Mouse (Mus musculus) myocyte (in vitro differentiated cells): ENCODE measurements around the gene Kalrn. TPM values are rescaled to one million over a fixed set of nuclear protein-coding genes. Genes with fewer than 3 reads are reported as not detected.

Source experiments
- H3K27me3 ChIP-seq: one replicate; pipeline ENCODE4 v1.6.1; 2011; ENCODE audit not compliant: control insufficient read depth, insufficient read depth, insufficient read length
- H3K36me3 ChIP-seq: one replicate; pipeline ENCODE4 v1.6.1; 2011; ENCODE audit not compliant: control insufficient read depth, insufficient read depth
- H3K4me2 ChIP-seq: one replicate; pipeline ENCODE4 v1.6.1; 2011; ENCODE audit warnings: low read depth, control low read depth
- H3K4me3 ChIP-seq: one replicate; pipeline ENCODE4 v1.5.1; 2011; ENCODE audit warnings: mild to moderate bottlenecking, control low read depth, moderate library complexity
- H3K79me2 ChIP-seq: one replicate; pipeline ENCODE4 v1.6.1; 2011; ENCODE audit not compliant: control insufficient read depth, insufficient read depth
- H3ac ChIP-seq: one replicate; pipeline ENCODE4 v1.6.1; 2011; ENCODE audit not compliant: control insufficient read depth, insufficient read length
- CEBPB ChIP-seq: IDR thresholded peaks from 2 replicates; pipeline ENCODE4 v1.6.1; 2011; ENCODE audit warnings: mild to moderate bottlenecking, moderate library complexity; ENCODE audit not compliant: poor library complexity, insufficient read depth, severe bottlenecking
- E2F4 ChIP-seq: IDR thresholded peaks from one replicate; pipeline ENCODE4 v1.6.1; 2011; ENCODE audit warnings: mild to moderate bottlenecking, control low read depth, moderate library complexity; ENCODE audit not compliant: insufficient read depth
- MAX ChIP-seq: IDR thresholded peaks from one replicate; pipeline ENCODE4 v1.6.1; 2011; ENCODE audit warnings: low read depth, mild to moderate bottlenecking, control low read depth
- MYOD1 ChIP-seq, 3 experiments: IDR thresholded peaks; one replicate each; pipeline ENCODE4 v1.6.1; 2011; ENCODE audit warnings: control low read depth in 2 of 3, low read depth in 2 of 3, mild to moderate bottlenecking in 2 of 3, moderate library complexity in 1 of 3; ENCODE audit not compliant: insufficient read length in 2 of 3, control insufficient read depth in 1 of 3
- MYOG ChIP-seq, 3 experiments: IDR thresholded peaks; one replicate each; pipeline ENCODE4 v1.6.1; 2011; ENCODE audit warnings: control low read depth in 2 of 3, low read depth in 2 of 3, mild to moderate bottlenecking in 2 of 3; ENCODE audit not compliant: insufficient read length in 2 of 3, control insufficient read depth in 1 of 3, insufficient read depth in 1 of 3
- POLR2A ChIP-seq: IDR thresholded peaks from one replicate; pipeline ENCODE4 v1.6.1; 2011; ENCODE audit warnings: low read depth, mild to moderate bottlenecking, control low read depth, moderate library complexity; ENCODE audit not compliant: insufficient read length
- POLR2AphosphoS2 ChIP-seq: IDR thresholded peaks from one replicate; pipeline ENCODE4 v1.6.1; 2011; ENCODE audit warnings: low read depth, control low read depth; ENCODE audit not compliant: insufficient read length
- REST ChIP-seq: IDR thresholded peaks from one replicate; pipeline ENCODE4 v1.6.1; 2011; ENCODE audit warnings: mild to moderate bottlenecking, control low read depth, moderate library complexity; ENCODE audit not compliant: insufficient read depth, insufficient read length
- SRF ChIP-seq: IDR thresholded peaks from one replicate; pipeline ENCODE4 v1.6.1; 2011; ENCODE audit warnings: low read depth; ENCODE audit not compliant: control insufficient read depth, insufficient read length
- TCF12 ChIP-seq: IDR thresholded peaks from one replicate; pipeline ENCODE4 v1.6.1; 2011; ENCODE audit warnings: mild to moderate bottlenecking, control low read depth; ENCODE audit not compliant: poor library complexity, insufficient read depth, severe bottlenecking
- TCF3 ChIP-seq: IDR thresholded peaks from one replicate; pipeline ENCODE4 v1.6.1; 2011; ENCODE audit warnings: low read depth, control low read depth; ENCODE audit not compliant: insufficient read length
- USF1 ChIP-seq: IDR thresholded peaks from one replicate; pipeline ENCODE4 v1.6.1; 2011; ENCODE audit warnings: low read depth, mild to moderate bottlenecking, control low read depth, moderate library complexity
- polyA plus RNA-seq: library from polyadenylated mRNA; unstranded; fragments of >200 nt; fragmentation: generic; extraction: Trizol; gene quantifications from one replicate; pipeline ENCODE4 v1.2.1, GENCODE M21; 2012; ENCODE audit warnings: missing spikeins

Gene Kalrn
- polyA plus RNA-seq, result 5.5 TPM

GRCm38 (mm10) chr16:34573151-34573802, at the start of gene Kalrn:
TSS of gene Kalrn (minus strand) at chr16:34573532.
- Histone ChIP-seq H3K36me3 (no peaks in the 10 kb centered on the region), H3K4me2 (peak within 1 kb of the TSS; percentile 87), H3K79me2 (no peaks in the 10 kb centered on the region), H3K4me3 (peak within 1 kb of the TSS; percentile 46), H3ac (peak within 1 kb of the TSS; percentile 81), H3K27me3 (no peaks in the 10 kb centered on the region)
- TF ChIP-seq CEBPB (no peak), MAX (no peak), POLR2AphosphoS2 (no peak), MYOG (IDR thresholded peaks at IDR 0.05; ENCODE audit: control insufficient read depth in 1 of 3, insufficient read depth in 1 of 3, insufficient read length in 2 of 3, low read depth in 2 of 3) (no peak), SRF (no peak), TCF3 (no peak), TCF12 (no peak), USF1 (no peak), MYOD1 (IDR thresholded peaks at IDR 0.05; ENCODE audit: control insufficient read depth in 1 of 3, insufficient read length in 2 of 3, low read depth in 2 of 3) (peak in 1 of 3 experiments; percentile 22), POLR2A (peak; percentile 35), REST (no peak), E2F4 (no peak)

- H3ac ChIP-seq, result no peak overlapping the region
- no peaks in the 10 kb centered on the region for H3K27me3 ChIP-seq
- H3K4me2 ChIP-seq, result no peak overlapping the region
- no peaks in the 10 kb centered on the region for H3K36me3 ChIP-seq
- no peaks in the 10 kb centered on the region for H3K79me2 ChIP-seq
- no peak for TF ChIP-seq SRF
- TF ChIP-seq USF1, result peak; percentile 24
- no peak for TF ChIP-seq MAX
- TF ChIP-seq MYOG (IDR thresholded peaks at IDR 0.05; ENCODE audit: control insufficient read depth in 1 of 3, insufficient read depth in 1 of 3, insufficient read length in 2 of 3, low read depth in 2 of 3), result no peak
- no peak for TF ChIP-seq E2F4
- TF ChIP-seq MYOD1 (IDR thresholded peaks at IDR 0.05; ENCODE audit: control insufficient read depth in 1 of 3, insufficient read length in 2 of 3, low read depth in 2 of 3), result no peak
- TF ChIP-seq TCF12, result no peak
- no peak overlapping the region for H3K4me3 ChIP-seq
Measured at GRCm38 (mm10) chr16:34614021-34614420, 40.7 kb upstream of the Kalrn start.

GRCm38 (mm10) chr16:34610137-34610536, 36.8 kb upstream of the Kalrn start:
- no peaks in the 10 kb centered on the region for H3K36me3 ChIP-seq
- no peaks in the 10 kb centered on the region for H3K79me2 ChIP-seq
- no peak overlapping the region for H3K4me2 ChIP-seq
- no peak for TF ChIP-seq TCF12
- H3K4me3 ChIP-seq, result no peak overlapping the region
- no peak overlapping the region for H3ac ChIP-seq
- H3K27me3 ChIP-seq, result no peaks in the 10 kb centered on the region

GRCm38 (mm10) chr16:34605679-34606078, 32.3 kb upstream of the Kalrn start:
- Histone ChIP-seq H3K4me3 (no peak overlapping the region), H3K4me2 (no peak overlapping the region), H3K36me3 (no peaks in the 10 kb centered on the region), H3K79me2 (no peaks in the 10 kb centered on the region), H3K27me3 (no peaks in the 10 kb centered on the region), H3ac (no peak overlapping the region)
- no peak for TF ChIP-seq CEBPB
- TF ChIP-seq MYOD1 (IDR thresholded peaks at IDR 0.05; ENCODE audit: control insufficient read depth in 1 of 3, insufficient read length in 2 of 3, low read depth in 2 of 3), result no peak
- no peak for TF ChIP-seq TCF12
- TF ChIP-seq USF1, result no peak
- no peak for TF ChIP-seq POLR2AphosphoS2
- TF ChIP-seq SRF, result no peak
- TF ChIP-seq MYOG (IDR thresholded peaks at IDR 0.05; ENCODE audit: control insufficient read depth in 1 of 3, insufficient read depth in 1 of 3, insufficient read length in 2 of 3, low read depth in 2 of 3), result no peak

- Histone ChIP-seq H3ac (no peak overlapping the region), H3K4me2 (peak overlapping the region; percentile 79), H3K27me3 (no peaks in the 10 kb centered on the region), H3K4me3 (no peak overlapping the region), H3K36me3 (no peaks in the 10 kb centered on the region), H3K79me2 (no peaks in the 10 kb centered on the region)
- no peak for TF ChIP-seq MYOD1 (IDR thresholded peaks at IDR 0.05; ENCODE audit: control insufficient read depth in 1 of 3, insufficient read length in 2 of 3, low read depth in 2 of 3)
- TF ChIP-seq MYOG (IDR thresholded peaks at IDR 0.05; ENCODE audit: control insufficient read depth in 1 of 3, insufficient read depth in 1 of 3, insufficient read length in 2 of 3, low read depth in 2 of 3), result peak in 1 of 3 experiments; percentile 74
- TF ChIP-seq USF1, result no peak
Measured at GRCm38 (mm10) chr16:34603854-34604253, 30.5 kb upstream of the Kalrn start.
